Mouse (Mus musculus): Measurements from ENCODE around the gene Ick. TPM values are rescaled to one million over a fixed set of nuclear protein-coding genes. Genes with fewer than 3 reads are reported as not detected.

Ick gene
- total RNA-seq (2023) = 4.5 to 7.9 TPM (median 4.8 TPM) in 4 replicates

GRCm38 (mm10) chr9:78108796-78109239, at the start of gene Ick, which contains the start of gene Fbxo9:
Ick (plus strand) TSS chr9:78109192.
Fbxo9 (minus strand) TSS chr9:78109065.

GRCm38 (mm10) chr9:78182474-78182873, 73.5 kb downstream of the Ick start, which contains the start of gene Gsta4:
Gsta4 (plus strand) TSS chr9:78182774.

Other genes starting within 250 kb of the Ick start
- 60.9 to 69.4 TPM (median 61.3 TPM) in 4 replicates for gene Elovl5, start 191.8 kb upstream of the Ick start, total RNA-seq (2023)
- not detected in 4 replicates for gene Gcm1, start 57.3 kb upstream of the Ick start, total RNA-seq (2023)
- gene Fbxo9, start 127 bp upstream of the Ick start, total RNA-seq (2023) = 36.0 to 52.2 TPM (median 44.5 TPM) in 4 replicates
- gene Gsta4, start 73.6 kb downstream of the Ick start, total RNA-seq (2023) = not detected in 4 replicates
- not detected in 4 replicates for gene Gsta1, start 121.5 kb downstream of the Ick start, total RNA-seq (2023)
- not detected in 4 replicates for gene Gm3776, start 147.9 kb downstream of the Ick start, total RNA-seq (2023)
- not detected in 4 replicates for gene Gm10639, start 180.7 kb downstream of the Ick start, total RNA-seq (2023)
- not detected in 4 replicates for gene Omt2a, start 205.6 kb downstream of the Ick start, total RNA-seq (2023)
- gene Omt2b, start 218.4 kb downstream of the Ick start, total RNA-seq (2023) = not detected in 4 replicates
- gene Gsta2, start 246.6 kb downstream of the Ick start, total RNA-seq (2023) = not detected in 4 replicates